Mouse (Mus musculus) liver, embryonic 16.5 days (tissue): ENCODE measurements around the gene Taf6l. TPM values are rescaled to one million over a fixed set of nuclear protein-coding genes. Genes with fewer than 3 reads are reported as not detected.

ENCODE experiments used
- microRNA-seq: library from miRNA; unstranded; fragments of <30 nt; microRNA quantifications from one replicate; pipeline ENCODE4, GENCODE M21; 2016
- polyA plus RNA-seq: library from polyadenylated mRNA; unstranded; fragments of >200 nt; fragmentation: Nextera tagmentation; extraction: Ambion mirVana; gene quantifications from 2 replicates; pipeline ENCODE4 v1.2.1, GENCODE M21; 2015

Taf6l gene
- polyA plus RNA-seq, 1 experiment from 2014 or later: 10.0 TPM

Small RNA genes within 50 kb of the gene (microRNA-seq; reads per million reads assigned to microRNA genes)
- gene Mir6992: 0.98 reads per million

Other genes with a start within 250 kb of the Taf6l start
- gene Slc22a8, start 195.2 kb downstream of the Taf6l start, polyA plus RNA-seq: 2.4 and 2.6 TPM in 2 replicates
- 0.02 TPM in 1 of 2 replicates, not detected in the other for gene Slc22a6, start 168.4 kb downstream of the Taf6l start, polyA plus RNA-seq
- 0.02 TPM in 1 of 2 replicates, not detected in the other for gene Chrm1, start 122.6 kb downstream of the Taf6l start, polyA plus RNA-seq
- gene Slc3a2, start 63.0 kb downstream of the Taf6l start, polyA plus RNA-seq: 133 and 137 TPM in 2 replicates
- 40.0 and 48.3 TPM in 2 replicates for gene Wdr74, start 50.6 kb downstream of the Taf6l start, polyA plus RNA-seq
- 0.45 and 0.63 TPM in 2 replicates for gene 1700092M07Rik, start 45.7 kb downstream of the Taf6l start, polyA plus RNA-seq
- gene Stx5a, start 45.0 kb downstream of the Taf6l start, polyA plus RNA-seq: 57.8 and 59.8 TPM in 2 replicates
- 77.8 and 87.7 TPM in 2 replicates for gene Nxf1, start 29.3 kb downstream of the Taf6l start, polyA plus RNA-seq
- 48.1 and 50.9 TPM in 2 replicates for gene Tmem223, start 15.4 kb downstream of the Taf6l start, polyA plus RNA-seq
- 90.9 and 93.7 TPM in 2 replicates for gene Tmem179b, start 11.9 kb downstream of the Taf6l start, polyA plus RNA-seq
- 56.4 and 64.8 TPM in 2 replicates for gene Polr2g, start 12.2 kb upstream of the Taf6l start, polyA plus RNA-seq
- 1.0 and 1.5 TPM in 2 replicates for gene Zbtb3, start 16.1 kb upstream of the Taf6l start, polyA plus RNA-seq
- 21.6 and 22.9 TPM in 2 replicates for gene Ttc9c, start 32.9 kb upstream of the Taf6l start, polyA plus RNA-seq
- gene Hnrnpul2, start 33.6 kb upstream of the Taf6l start, polyA plus RNA-seq: 1.8 and 2.1 TPM in 2 replicates
- gene AC129217.1, start 43.4 kb upstream of the Taf6l start, polyA plus RNA-seq: not detected in 2 replicates
- gene Bscl2, start 51.0 kb upstream of the Taf6l start, polyA plus RNA-seq: 27.1 and 29.3 TPM in 2 replicates
- gene Gng3, start 52.8 kb upstream of the Taf6l start, polyA plus RNA-seq: 0.22 and 0.51 TPM in 2 replicates
- 0.06 and 0.35 TPM in 2 replicates for gene Lrrn4cl, start 64.4 kb upstream of the Taf6l start, polyA plus RNA-seq
- gene Ubxn1, start 85.1 kb upstream of the Taf6l start, polyA plus RNA-seq: 90.5 and 92.7 TPM in 2 replicates
- gene Uqcc3, start 94.5 kb upstream of the Taf6l start, polyA plus RNA-seq: 27.9 and 29.6 TPM in 2 replicates
- gene Lbhd1, start 97.3 kb upstream of the Taf6l start, polyA plus RNA-seq: 29.6 and 41.8 TPM in 2 replicates
- gene Gm49403, start 97.5 kb upstream of the Taf6l start, polyA plus RNA-seq: not detected in 2 replicates
- gene 1810009A15Rik, start 102.4 kb upstream of the Taf6l start, polyA plus RNA-seq: 38.6 and 43.2 TPM in 2 replicates
- gene Gm49416, start 102.5 kb upstream of the Taf6l start, polyA plus RNA-seq: not detected in 2 replicates
- gene Ints5, start 106.6 kb upstream of the Taf6l start, polyA plus RNA-seq: 18.3 and 21.1 TPM in 2 replicates
- gene Ganab, start 111.7 kb upstream of the Taf6l start, polyA plus RNA-seq: 50.3 and 50.8 TPM in 2 replicates
- gene B3gat3, start 134.0 kb upstream of the Taf6l start, polyA plus RNA-seq: 19.8 and 20.5 TPM in 2 replicates
- gene Rom1, start 142.9 kb upstream of the Taf6l start, polyA plus RNA-seq: 2.4 and 2.6 TPM in 2 replicates
- gene Eml3, start 143.1 kb upstream of the Taf6l start, polyA plus RNA-seq: 11.4 and 12.8 TPM in 2 replicates
- 73.9 and 82.3 TPM in 2 replicates for gene Mta2, start 155.5 kb upstream of the Taf6l start, polyA plus RNA-seq
- gene Tut1, start 167.4 kb upstream of the Taf6l start, polyA plus RNA-seq: 12.6 and 12.9 TPM in 2 replicates
- gene Eef1g, start 180.6 kb upstream of the Taf6l start, polyA plus RNA-seq: 153 and 172 TPM in 2 replicates
- gene Ahnak, start 202.9 kb upstream of the Taf6l start, polyA plus RNA-seq: 3.1 TPM in 2 replicates